Mouse (Mus musculus): Measurements from ENCODE around the gene Polr2l. TPM values are rescaled to one million over a fixed set of nuclear protein-coding genes. Genes with fewer than 3 reads are reported as not detected.

Gene Polr2l
- polyA plus RNA-seq, 1 experiment from 2014 or later: 50.5 TPM

- Histone ChIP-seq H3K9me3 (ENCODE audit: low read length) (no peaks in the 10 kb centered on the region), H3K9ac (replicated peaks; ENCODE audit: low read depth) (peak overlapping the region; percentile 83), H3K4me3 (ENCODE audit: low read depth, low read length) (peak overlapping the region; percentile 74), H3K27ac (ENCODE audit: low read length) (peak overlapping the region; percentile 95), H3K27me3 (replicated peaks; ENCODE audit: insufficient read depth, low read length) (no peaks in the 10 kb centered on the region; the same call in 1 of the 2 replicates), H3K4me1 (ENCODE audit: insufficient read depth, low read depth, low read length) (peaks cover 43% of the 10 kb centered on the region; the same call in 1 of the 2 replicates), H3K36me3 (ENCODE audit: insufficient read depth, low read length) (peaks cover 15% of the 10 kb centered on the region), H3K4me2 (replicated peaks; ENCODE audit: low read depth, low read length) (peak overlapping the region; percentile 65)
- ATAC-seq (peak; percentile 24), DNase-seq (ENCODE audit: low spot score) (peak; percentile 75)
- TF ChIP-seq CTCF (IDR thresholded peaks at IDR 0.05) (no peak), EP300 (IDR thresholded peaks at IDR 0.05) (no peak)
- 6% methylated on average over 5 of the region's 5 CpGs for WGBS
These were observed 6.8 kb downstream of the Polr2l start for GRCm38 (mm10) chr7:141468164-141468521.

DNA sequence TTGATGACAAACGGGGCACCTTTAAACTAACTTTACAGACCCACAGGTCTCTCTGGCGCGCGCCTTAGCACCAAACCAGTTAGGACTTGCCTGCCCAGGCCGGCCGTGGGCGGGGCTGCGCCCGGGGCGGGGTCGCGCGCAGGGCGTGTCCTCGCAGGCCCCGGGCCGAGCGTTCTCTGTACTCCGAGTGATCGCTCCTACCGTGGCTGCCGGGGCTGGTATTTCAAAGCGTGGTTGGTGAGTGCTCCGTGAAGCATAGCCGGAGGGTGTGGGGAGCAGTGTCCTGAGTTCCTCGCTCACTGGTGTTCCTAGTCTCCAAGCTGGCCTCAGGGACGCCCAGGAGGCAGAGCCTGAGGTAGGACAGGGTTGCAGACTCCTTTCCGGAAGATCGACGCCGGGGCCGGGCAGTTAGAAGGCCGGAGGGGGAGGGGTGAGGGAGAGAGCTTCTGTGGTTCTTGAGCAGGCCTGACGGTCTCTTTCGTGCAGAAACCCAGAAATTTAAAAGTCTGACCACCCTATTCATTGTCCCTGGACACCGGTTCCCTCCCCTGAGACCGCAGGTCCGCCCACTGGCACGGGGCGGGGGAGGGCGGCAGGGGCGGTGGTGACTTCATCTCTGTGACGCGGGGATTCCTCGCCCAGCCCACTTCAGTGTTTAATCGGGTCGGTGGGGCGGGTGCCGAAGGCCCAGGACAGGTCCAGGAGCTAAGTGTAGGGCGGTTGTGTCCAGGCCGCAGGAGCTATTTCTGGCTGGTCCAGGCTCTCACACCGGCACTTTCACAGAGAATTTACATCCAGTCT is 7.5 kb downstream of the Polr2l start, which contains the start of gene Cd151:
Gene Cd151 (plus strand): TSS at position 163 of the 801 bp plus-strand sequence.
- Histone ChIP-seq H3K4me3 (ENCODE audit: low read depth, low read length) (peak within 1 kb of the TSS; percentile 74), H3K4me2 (replicated peaks; ENCODE audit: low read depth, low read length) (peak within 1 kb of the TSS; percentile 65), H3K4me1 (ENCODE audit: insufficient read depth, low read depth, low read length) (peaks cover 43% of the 10 kb centered on the region; the same call in 1 of the 2 replicates), H3K36me3 (ENCODE audit: insufficient read depth, low read length) (peaks cover 15% of the 10 kb centered on the region), H3K27ac (ENCODE audit: low read length) (peak within 1 kb of the TSS; percentile 95), H3K27me3 (replicated peaks; ENCODE audit: insufficient read depth, low read length) (no peaks in the 10 kb centered on the region; the same call in 1 of the 2 replicates), H3K9me3 (ENCODE audit: low read length) (no peaks in the 10 kb centered on the region), H3K9ac (replicated peaks; ENCODE audit: low read depth) (peak within 1 kb of the TSS; percentile 83)
- ATAC-seq (peak; percentile 82), DNase-seq (ENCODE audit: low spot score) (peak; percentile 95)
- WGBS: 2% methylated on average over 50 of the region's 52 CpGs
- TF ChIP-seq EP300 (IDR thresholded peaks at IDR 0.05): no peak
- no peak for TF ChIP-seq CTCF (IDR thresholded peaks at IDR 0.05)

- peak; percentile 14 for DNase-seq (ENCODE audit: low spot score)
- WGBS: 55% methylated on average over 10 of the region's 10 CpGs
- peak overlapping the region; percentile 95 for H3K27ac ChIP-seq (ENCODE audit: low read length)
- ATAC-seq: no peak
- TF ChIP-seq CTCF (IDR thresholded peaks at IDR 0.05): no peak
- H3K4me1 ChIP-seq (ENCODE audit: insufficient read depth, low read depth, low read length): peaks cover 45% of the 10 kb centered on the region; the same call in 1 of the 2 replicates
- H3K4me3 ChIP-seq (ENCODE audit: low read depth, low read length): peak overlapping the region; percentile 74
- peak overlapping the region; percentile 65 for H3K4me2 ChIP-seq (replicated peaks; ENCODE audit: low read depth, low read length)
- H3K9me3 ChIP-seq (ENCODE audit: low read length): no peaks in the 10 kb centered on the region
- H3K9ac ChIP-seq (replicated peaks; ENCODE audit: low read depth): peak overlapping the region; percentile 83
- no peaks in the 10 kb centered on the region; the same call in 1 of the 2 replicates for H3K27me3 ChIP-seq (replicated peaks; ENCODE audit: insufficient read depth, low read length)
- H3K36me3 ChIP-seq (ENCODE audit: insufficient read depth, low read length): peaks cover 11% of the 10 kb centered on the region
These were observed 8.3 kb downstream of the Polr2l start for GRCm38 (mm10) chr7:141466607-141467148.

- H3K4me3 ChIP-seq (ENCODE audit: low read depth, low read length): no peak overlapping the region
- peaks cover 6% of the 10 kb centered on the region for H3K36me3 ChIP-seq (ENCODE audit: insufficient read depth, low read length)
- no peak overlapping the region for H3K27ac ChIP-seq (ENCODE audit: low read length)
- H3K9me3 ChIP-seq (ENCODE audit: low read length): no peaks in the 10 kb centered on the region
- H3K4me2 ChIP-seq (replicated peaks; ENCODE audit: low read depth, low read length): no peak overlapping the region
- H3K4me1 ChIP-seq (ENCODE audit: insufficient read depth, low read depth, low read length): peaks cover 47% of the 10 kb centered on the region
- no peak for ATAC-seq
- H3K27me3 ChIP-seq (replicated peaks; ENCODE audit: insufficient read depth, low read length): no peaks in the 10 kb centered on the region; the same call in 1 of the 2 replicates
- DNase-seq (ENCODE audit: low spot score): peak; percentile 51
- WGBS: 73% methylated on average over 7 of the region's 7 CpGs
- no peak overlapping the region for H3K9ac ChIP-seq (replicated peaks; ENCODE audit: low read depth)
- TF ChIP-seq CTCF (IDR thresholded peaks at IDR 0.05) (no peak), EP300 (IDR thresholded peaks at IDR 0.05) (no peak)
These were observed 8.9 kb downstream of the Polr2l start for GRCm38 (mm10) chr7:141466045-141466394.

- 0 out of 2 replicates have a peak overlapping the region, but pooled peaks have one; percentile 54 for H3K4me2 ChIP-seq (replicated peaks; ENCODE audit: low read depth, low read length)
- no peaks in the 10 kb centered on the region for H3K9me3 ChIP-seq (ENCODE audit: low read length)
- WGBS: 38% methylated on average over 10 of the region's 10 CpGs
- no peak overlapping the region for H3K27ac ChIP-seq (ENCODE audit: low read length)
- 0 out of 2 replicates have a peak, but pooled peaks cover 1% of the 10 kb centered on the region for H3K36me3 ChIP-seq (ENCODE audit: insufficient read depth, low read length)
- no peak overlapping the region for H3K4me3 ChIP-seq (ENCODE audit: low read depth, low read length)
- no peak overlapping the region for H3K9ac ChIP-seq (replicated peaks; ENCODE audit: low read depth)
- peaks cover 52% of the 10 kb centered on the region for H3K4me1 ChIP-seq (ENCODE audit: insufficient read depth, low read depth, low read length)
- peak; percentile 11 for DNase-seq (ENCODE audit: low spot score)
- H3K27me3 ChIP-seq (replicated peaks; ENCODE audit: insufficient read depth, low read length): no peaks in the 10 kb centered on the region; the same call in 1 of the 2 replicates
- TF ChIP-seq CTCF (IDR thresholded peaks at IDR 0.05): no peak
- TF ChIP-seq EP300 (IDR thresholded peaks at IDR 0.05): no peak
- ATAC-seq: no peak
These were observed 9.4 kb downstream of the Polr2l start for GRCm38 (mm10) chr7:141465388-141466044.
